Mouse (Mus musculus) testis, adult 2 months (tissue): ENCODE data around the gene Supt20. TPM values are rescaled to one million over a fixed set of nuclear protein-coding genes. Genes with fewer than 3 reads are reported as not detected.
"Not testable (repeated sequence)": the region's sequence is repeated elsewhere in the genome, so short reads cannot be mapped to it uniquely, and the experiment has no call there.

Experiments used
- H3K27ac ChIP-seq: fragments of 200-500 bp; 2 replicates; pipeline ENCODE4 v1.5.1; 2012; ENCODE audit warnings: low read depth, low read length; ENCODE audit not compliant: control insufficient read depth, insufficient read depth
- H3K27me3 ChIP-seq: fragments of 200-500 bp; 2 replicates; pipeline ENCODE4 v1.6.1; 2012; ENCODE audit warnings: mild to moderate bottlenecking, low read length, moderate library complexity; ENCODE audit not compliant: control insufficient read depth, insufficient read depth
- H3K36me3 ChIP-seq: fragments of 200-500 bp; 2 replicates; pipeline ENCODE4 v1.6.1; 2012; ENCODE audit warnings: mild to moderate bottlenecking, low read length; ENCODE audit not compliant: control insufficient read depth, insufficient read depth
- H3K4me1 ChIP-seq: fragments of 200-500 bp; 2 replicates; pipeline ENCODE4 v1.6.1; 2012; ENCODE audit warnings: low read length; ENCODE audit not compliant: control insufficient read depth, insufficient read depth
- H3K4me3 ChIP-seq: fragments of 200-500 bp; 2 replicates; pipeline ENCODE4 v1.5.1; 2012; ENCODE audit warnings: low read depth, mild to moderate bottlenecking, low read length, moderate library complexity, mixed read lengths; ENCODE audit not compliant: control insufficient read depth
- CTCF ChIP-seq: fragments of 200-500 bp; IDR thresholded peaks from 2 replicates; pipeline ENCODE4 v1.5.1; 2012; ENCODE audit warnings: low read depth, mild to moderate bottlenecking, inconsistent platforms, low read length, moderate library complexity; ENCODE audit not compliant: control insufficient read depth, insufficient read depth, insufficient replicate concordance
- POLR2A ChIP-seq: fragments of 200-500 bp; IDR thresholded peaks from 2 replicates; pipeline ENCODE4 v1.6.1; 2012; ENCODE audit warnings: low read depth, mild to moderate bottlenecking, inconsistent platforms, low read length, moderate library complexity; ENCODE audit not compliant: control insufficient read depth
- polyA plus RNA-seq: library from polyadenylated mRNA; depleted of rRNA; stranded (reverse); fragments of >200 nt; gene quantifications from 2 replicates; pipeline ENCODE4 v1.2.3, GENCODE M21; 2012

The Supt20 gene
- polyA plus RNA-seq, 1 experiment: 286 TPM

GRCm38 (mm10) chr3:54761258-54761657 is 68.7 kb downstream of the Supt20 start:
- H3K27ac ChIP-seq: no peak overlapping the region
- no peak overlapping the region for H3K4me3 ChIP-seq
- H3K27me3 ChIP-seq: no peaks in the 10 kb centered on the region
- TF ChIP-seq CTCF: no peak
- no peak for TF ChIP-seq POLR2A
- H3K4me1 ChIP-seq: peaks cover 5% of the 10 kb centered on the region
- no peaks in the 10 kb centered on the region for H3K36me3 ChIP-seq

- no peak overlapping the region for H3K27ac ChIP-seq
- H3K36me3 ChIP-seq: no peaks in the 10 kb centered on the region
- H3K4me3 ChIP-seq: no peak overlapping the region
- H3K27me3 ChIP-seq: no peaks in the 10 kb centered on the region
- H3K4me1 ChIP-seq: peaks cover 7% of the 10 kb centered on the region
- TF ChIP-seq POLR2A: no peak
- no peak for TF ChIP-seq CTCF
These were observed 71.8 kb downstream of the Supt20 start for GRCm38 (mm10) chr3:54764418-54764817.

- not testable (repeated sequence) for H3K4me1 ChIP-seq, H3K27ac ChIP-seq, H3K4me3 ChIP-seq, H3K36me3 ChIP-seq, H3K27me3 ChIP-seq
- peak; percentile 85; the same call in 1 of the 2 replicates for TF ChIP-seq CTCF
These were observed 72.9 kb downstream of the Supt20 start for GRCm38 (mm10) chr3:54765521-54765920.

- Histone ChIP-seq H3K27me3 (no peaks in the 10 kb centered on the region), H3K4me3 (peak overlapping the region; percentile 42), H3K4me1 (peaks cover 7% of the 10 kb centered on the region), H3K36me3 (no peaks in the 10 kb centered on the region), H3K27ac (no peak overlapping the region)
- no peak for TF ChIP-seq POLR2A
- TF ChIP-seq CTCF: no peak
These were observed 73.4 kb downstream of the Supt20 start for GRCm38 (mm10) chr3:54766034-54766433.

GRCm38 (mm10) chr3:54766811-54767210 is 74.2 kb downstream of the Supt20 start:
- Histone ChIP-seq H3K36me3 (no peaks in the 10 kb centered on the region), H3K4me3 (peak overlapping the region; percentile 59), H3K27me3 (no peaks in the 10 kb centered on the region), H3K4me1 (peaks cover 7% of the 10 kb centered on the region), H3K27ac (no peak overlapping the region)
- TF ChIP-seq POLR2A (no peak), CTCF (no peak)

GRCm38 (mm10) chr3:54768592-54768991 is 76.0 kb downstream of the Supt20 start:
- TF ChIP-seq POLR2A (no peak), CTCF (no peak)
- Histone ChIP-seq H3K27ac (no peak overlapping the region), H3K36me3 (no peaks in the 10 kb centered on the region), H3K4me3 (no peak overlapping the region), H3K27me3 (no peaks in the 10 kb centered on the region), H3K4me1 (peaks cover 7% of the 10 kb centered on the region)

- H3K36me3 ChIP-seq: no peaks in the 10 kb centered on the region
- no peaks in the 10 kb centered on the region for H3K27me3 ChIP-seq
- H3K4me1 ChIP-seq: peaks cover 5% of the 10 kb centered on the region; the same call in 1 of the 2 replicates
- H3K4me3 ChIP-seq: no peak overlapping the region
- TF ChIP-seq POLR2A (no peak), CTCF (no peak)
- no peak overlapping the region for H3K27ac ChIP-seq
These were observed 77.0 kb downstream of the Supt20 start for GRCm38 (mm10) chr3:54769349-54770275.

- Histone ChIP-seq H3K4me1 (no peaks in the 10 kb centered on the region), H3K27me3 (no peaks in the 10 kb centered on the region), H3K27ac (no peak overlapping the region), H3K36me3 (no peaks in the 10 kb centered on the region), H3K4me3 (no peak overlapping the region)
- peak; percentile 88; the same call in 1 of the 2 replicates for TF ChIP-seq CTCF
- TF ChIP-seq POLR2A: no peak
These were observed 81.0 kb downstream of the Supt20 start for GRCm38 (mm10) chr3:54773613-54774012.
